In the genomic region with DNA sequence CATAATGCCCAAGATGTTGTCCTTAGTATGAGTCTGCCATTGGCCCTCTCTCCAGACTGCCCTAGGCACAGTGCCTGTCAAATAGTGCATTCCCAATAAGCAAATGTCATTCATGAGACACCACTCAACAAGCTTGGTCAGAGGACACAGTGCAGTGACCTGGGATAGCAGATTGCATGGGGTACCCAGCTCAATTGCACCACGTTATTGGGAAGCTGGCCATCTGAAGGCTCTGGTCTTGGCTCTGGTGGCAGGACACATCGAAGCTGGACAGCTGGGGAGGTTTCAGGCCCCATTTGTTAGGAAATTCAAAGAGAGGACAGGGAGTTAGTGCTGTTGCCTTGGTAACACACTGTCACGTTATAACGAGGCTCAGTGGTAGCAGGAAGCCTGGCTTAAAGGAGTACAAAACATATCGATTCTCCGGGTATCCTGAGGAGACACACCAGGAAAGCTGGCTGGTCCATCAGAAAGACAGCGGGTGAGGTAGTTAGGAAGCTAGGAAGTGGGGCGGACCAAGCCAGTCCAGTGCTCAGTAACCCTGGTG, we compare ENCODE assay signal across 20 mouse cellular contexts. TPM values are rescaled to one million over a fixed set of nuclear protein-coding genes. Genes with fewer than 3 reads are reported as not detected.
DNase-seq lines count a peak whose midpoint lies in the region; ATAC-seq and TF ChIP-seq lines count a peak whose summit lies in the region.
"Had no signal": no experiment of that assay in that cellular context is flagged by ENCODE, and none has a peak within 500 bp of the region (broad histone marks: within the 10 kb centered on the region; RNA-seq: fewer than 3 reads in every experiment).

No protein-coding gene starts in this region.

- no peak for DNase-seq in hindbrain, embryonic 10.5 days (ENCODE audit: low spot score)
- DNase-seq in hindbrain, embryonic 11.5 days (ENCODE audit: low spot score) = no peak
- peak; percentile 46 for DNase-seq in lung, postnatal 10 days
- no peak for DNase-seq in lung, adult 2 months
- DNase-seq in hindbrain, embryonic 14.5 days (ENCODE audit: low spot score) = no peak
- no peak for DNase-seq in embryonic facial prominence, embryonic 10.5 days (ENCODE audit: low spot score)
- DNase-seq: adrenal gland, adult 2 months; cerebellum, postnatal 36 days; gastrocnemius, postnatal 36 days; heart, postnatal 4 days; liver; lung, adult 18-20 months; right cerebral cortex, adult 18-20 months; thymus, postnatal 36 days had no signal

- 0 out of 2 replicates have a peak overlapping the region, but pooled peaks have one; percentile 5 for H3K27ac ChIP-seq in hindbrain, embryonic 10.5 days
- H3K27ac ChIP-seq in hindbrain, embryonic 11.5 days (ENCODE audit: low read depth, low read length) = no peak overlapping the region
- H3K27ac ChIP-seq in hindbrain, embryonic 14.5 days = 0 out of 2 replicates have a peak overlapping the region, but pooled peaks have one; percentile 9
- peak overlapping the region; percentile 31; the same call in 1 of the 2 replicates for H3K27ac ChIP-seq in midbrain, embryonic 15.5 days
- no peak overlapping the region for H3K27ac ChIP-seq in embryonic facial prominence, embryonic 10.5 days (replicated peaks)
- H3K27ac ChIP-seq: heart, embryonic 15.5 days; intestine, embryonic 15.5 days; kidney, embryonic 15.5 days; macrophage had no signal

- no peaks in the 10 kb centered on the region for H3K36me3 ChIP-seq in hindbrain, embryonic 10.5 days
- H3K36me3 ChIP-seq in hindbrain, embryonic 11.5 days (ENCODE audit: control insufficient read depth, insufficient read depth, low read length) = no peaks in the 10 kb centered on the region
- no peaks in the 10 kb centered on the region for H3K36me3 ChIP-seq in hindbrain, embryonic 14.5 days (replicated peaks; ENCODE audit: control insufficient read depth, insufficient read depth)
- no peaks in the 10 kb centered on the region for H3K36me3 ChIP-seq in midbrain, embryonic 15.5 days (replicated peaks)
- no peaks in the 10 kb centered on the region for H3K36me3 ChIP-seq in embryonic facial prominence, embryonic 10.5 days (replicated peaks)
- H3K36me3 ChIP-seq: heart, embryonic 15.5 days; intestine, embryonic 15.5 days; kidney, embryonic 15.5 days had no signal

- WGBS in hindbrain, embryonic 10.5 days = 44% methylated on average over 8 of the region's 8 CpGs
- WGBS in hindbrain, embryonic 11.5 days = 44% methylated on average over 8 of the region's 8 CpGs
- WGBS in lung, adult 2 months = 40% methylated on average over 8 of the region's 8 CpGs
- 24% methylated on average over 8 of the region's 8 CpGs for WGBS in hindbrain, embryonic 14.5 days
- 25% methylated on average over 8 of the region's 8 CpGs for WGBS in midbrain, embryonic 15.5 days
- 54% methylated on average over 8 of the region's 8 CpGs for WGBS in embryonic facial prominence, embryonic 10.5 days

- TF ChIP-seq POLR2A in lung, adult 2 months (IDR thresholded peaks at IDR 0.05; ENCODE audit: borderline replicate concordance, extremely low read depth, low read depth, low read length) = no peak

- no peak for ATAC-seq in hindbrain, embryonic 11.5 days (ENCODE audit: low FRiP score)
- no peak for ATAC-seq in hindbrain, embryonic 14.5 days (ENCODE audit: low FRiP score)
- no peak for ATAC-seq in midbrain, embryonic 15.5 days (replicated peaks)
- ATAC-seq: forebrain, embryonic 16.5 days; intestine, embryonic 15.5 days had no signal

- peaks cover 17% of the 10 kb centered on the region for H3K27me3 ChIP-seq in hindbrain, embryonic 10.5 days (ENCODE audit: insufficient read depth, poor library complexity, severe bottlenecking)
- peaks cover 2% of the 10 kb centered on the region; the same call in 1 of the 2 replicates for H3K27me3 ChIP-seq in hindbrain, embryonic 11.5 days (ENCODE audit: control insufficient read depth, insufficient read depth, low read length)
- H3K27me3 ChIP-seq in hindbrain, embryonic 14.5 days (ENCODE audit: control insufficient read depth, insufficient read depth, low read length) = no peaks in the 10 kb centered on the region
- no peaks in the 10 kb centered on the region for H3K27me3 ChIP-seq in midbrain, embryonic 15.5 days (replicated peaks)
- H3K27me3 ChIP-seq in embryonic facial prominence, embryonic 10.5 days (replicated peaks; ENCODE audit: low read depth, poor library complexity, severe bottlenecking) = peaks cover 21% of the 10 kb centered on the region

- H3K4me3 ChIP-seq in hindbrain, embryonic 10.5 days = no peak overlapping the region
- no peak overlapping the region for H3K4me3 ChIP-seq in hindbrain, embryonic 11.5 days (ENCODE audit: low read depth, low read length)
- no peak overlapping the region for H3K4me3 ChIP-seq in lung, adult 2 months (replicated peaks; ENCODE audit: extremely low read depth, low read depth, low read length)
- H3K4me3 ChIP-seq in hindbrain, embryonic 14.5 days (replicated peaks; ENCODE audit: low read length) = no peak overlapping the region
- no peak overlapping the region for H3K4me3 ChIP-seq in midbrain, embryonic 15.5 days
- H3K4me3 ChIP-seq in embryonic facial prominence, embryonic 10.5 days = no peak overlapping the region
- H3K4me3 ChIP-seq: heart, embryonic 15.5 days; intestine, embryonic 15.5 days; kidney, embryonic 15.5 days had no signal

- H3K4me2 ChIP-seq in hindbrain, embryonic 11.5 days (replicated peaks; ENCODE audit: low read depth, low read length) = no peak overlapping the region
- H3K4me2 ChIP-seq in hindbrain, embryonic 14.5 days (replicated peaks) = no peak overlapping the region
- H3K4me2 ChIP-seq in midbrain, embryonic 15.5 days = peak overlapping the region; percentile 1; the same call in 1 of the 2 replicates
- H3K4me2 ChIP-seq: heart, embryonic 15.5 days; intestine, embryonic 15.5 days; kidney, embryonic 15.5 days had no signal

- peaks cover 3% of the 10 kb centered on the region; the same call in 1 of the 2 replicates for H3K9me3 ChIP-seq in hindbrain, embryonic 10.5 days
- H3K9me3 ChIP-seq in hindbrain, embryonic 11.5 days (ENCODE audit: control insufficient read depth, low read length) = no peaks in the 10 kb centered on the region
- 0 out of 2 replicates have a peak, but pooled peaks cover 2% of the 10 kb centered on the region for H3K9me3 ChIP-seq in hindbrain, embryonic 14.5 days (ENCODE audit: control insufficient read depth, low read length)
- H3K9me3 ChIP-seq in midbrain, embryonic 15.5 days = no peaks in the 10 kb centered on the region
- H3K9me3 ChIP-seq in embryonic facial prominence, embryonic 10.5 days = no peaks in the 10 kb centered on the region
- H3K9me3 ChIP-seq: heart, embryonic 15.5 days; intestine, embryonic 15.5 days; kidney, embryonic 15.5 days had no signal

- H3K4me1 ChIP-seq in hindbrain, embryonic 10.5 days (replicated peaks) = peaks cover 27% of the 10 kb centered on the region
- H3K4me1 ChIP-seq in hindbrain, embryonic 11.5 days (replicated peaks; ENCODE audit: control insufficient read depth, insufficient read depth, low read length) = 0 out of 2 replicates have a peak, but pooled peaks cover 1% of the 10 kb centered on the region
- no peaks in the 10 kb centered on the region for H3K4me1 ChIP-seq in lung, adult 2 months (ENCODE audit: control insufficient read depth, insufficient read depth, low read length)
- H3K4me1 ChIP-seq in hindbrain, embryonic 14.5 days (replicated peaks; ENCODE audit: control insufficient read depth, insufficient read depth, low read length) = peaks cover 9% of the 10 kb centered on the region
- H3K4me1 ChIP-seq in midbrain, embryonic 15.5 days = peaks cover 17% of the 10 kb centered on the region
- peaks cover 20% of the 10 kb centered on the region for H3K4me1 ChIP-seq in embryonic facial prominence, embryonic 10.5 days

- no peak for TF ChIP-seq CTCF in lung, adult 2 months (IDR thresholded peaks at IDR 0.05; ENCODE audit: insufficient read depth, low read length)

- H3K9ac ChIP-seq in hindbrain, embryonic 11.5 days (ENCODE audit: low read depth, low read length) = no peak overlapping the region
- no peak overlapping the region for H3K9ac ChIP-seq in hindbrain, embryonic 14.5 days
- no peak overlapping the region for H3K9ac ChIP-seq in midbrain, embryonic 15.5 days
- H3K9ac ChIP-seq: heart, embryonic 15.5 days; intestine, embryonic 15.5 days; kidney, embryonic 15.5 days had no signal

RNA-seq across cellular contexts. Expression of a gene that starts 4.3 kb away (rescaled TPM):
- 46.9 and 113 TPM in 2 replicates for polyA plus RNA-seq in hindbrain, embryonic 10.5 days (2016; fragmentation: Nextera tagmentation; extraction: Ambion mirVana)
- polyA plus RNA-seq in hindbrain, embryonic 11.5 days (2014; fragmentation: Nextera tagmentation; extraction: Ambion mirVana) = 139 and 152 TPM in 2 replicates
- polyA plus RNA-seq in lung, adult 2 months (2012; rRNA removed) = 33.7 TPM in 2 replicates
- 377 and 395 TPM in 2 replicates for polyA plus RNA-seq in hindbrain, embryonic 14.5 days (2014; fragmentation: Nextera tagmentation; extraction: Ambion mirVana)
- polyA plus RNA-seq in midbrain, embryonic 15.5 days (2015; fragmentation: Nextera tagmentation; extraction: Ambion mirVana) = 322 and 328 TPM in 2 replicates
- polyA plus RNA-seq in embryonic facial prominence, embryonic 10.5 days (2016; fragmentation: Nextera tagmentation; extraction: Ambion mirVana) = 16.8 and 20.4 TPM in 2 replicates

Comparison
In these comparisons a context has a peak if more than half of its experiments do, and no peak if none do; other contexts are left out.
1. H3K27ac ChIP-seq: peak in hindbrain, embryonic 10.5 days (single experiment), hindbrain, embryonic 14.5 days (single experiment) and midbrain, embryonic 15.5 days (single experiment); none in hindbrain, embryonic 11.5 days (single experiment) and embryonic facial prominence, embryonic 10.5 days (single experiment).